Mouse (Mus musculus): ENCODE measurements around the gene St5. TPM values are rescaled to one million over a fixed set of nuclear protein-coding genes. Genes with fewer than 3 reads are reported as not detected.

Gene St5
- polyA plus RNA-seq, 1 experiment = 123 TPM

DNA sequence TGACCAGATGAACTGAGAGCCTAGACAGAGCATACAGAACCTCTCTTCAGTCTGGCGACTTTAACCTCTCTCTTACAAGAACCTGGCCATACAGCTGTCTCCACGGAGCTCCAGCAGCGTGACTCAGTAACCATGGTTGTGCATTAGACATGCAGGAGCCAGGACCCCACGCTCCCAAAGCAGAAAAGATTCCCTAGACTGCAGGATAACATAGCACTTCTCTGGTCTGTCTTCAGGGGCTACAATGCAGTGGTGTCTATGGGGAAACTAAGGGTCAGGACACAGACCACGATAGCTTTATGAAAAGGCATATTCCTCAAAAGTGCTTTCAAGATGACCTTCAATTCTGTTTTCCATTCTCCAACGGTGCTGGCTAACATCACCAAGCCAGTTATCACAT is 72.1 kb downstream of the St5 start:
- DNase-seq = no peak
- Histone ChIP-seq H3K4me1 (ENCODE audit: control insufficient read depth, insufficient read depth, low read length) (peaks cover 14% of the 10 kb centered on the region), H3K4me3 (replicated peaks; ENCODE audit: extremely low read depth, low read depth, low read length) (no peak overlapping the region)
- TF ChIP-seq CTCF (IDR thresholded peaks at IDR 0.05; ENCODE audit: insufficient read depth, low read length) = no peak
- no peak for TF ChIP-seq POLR2A (IDR thresholded peaks at IDR 0.05; ENCODE audit: borderline replicate concordance, extremely low read depth, low read depth, low read length)
- 74% methylated on average over 6 of the region's 6 CpGs for WGBS

DNA sequence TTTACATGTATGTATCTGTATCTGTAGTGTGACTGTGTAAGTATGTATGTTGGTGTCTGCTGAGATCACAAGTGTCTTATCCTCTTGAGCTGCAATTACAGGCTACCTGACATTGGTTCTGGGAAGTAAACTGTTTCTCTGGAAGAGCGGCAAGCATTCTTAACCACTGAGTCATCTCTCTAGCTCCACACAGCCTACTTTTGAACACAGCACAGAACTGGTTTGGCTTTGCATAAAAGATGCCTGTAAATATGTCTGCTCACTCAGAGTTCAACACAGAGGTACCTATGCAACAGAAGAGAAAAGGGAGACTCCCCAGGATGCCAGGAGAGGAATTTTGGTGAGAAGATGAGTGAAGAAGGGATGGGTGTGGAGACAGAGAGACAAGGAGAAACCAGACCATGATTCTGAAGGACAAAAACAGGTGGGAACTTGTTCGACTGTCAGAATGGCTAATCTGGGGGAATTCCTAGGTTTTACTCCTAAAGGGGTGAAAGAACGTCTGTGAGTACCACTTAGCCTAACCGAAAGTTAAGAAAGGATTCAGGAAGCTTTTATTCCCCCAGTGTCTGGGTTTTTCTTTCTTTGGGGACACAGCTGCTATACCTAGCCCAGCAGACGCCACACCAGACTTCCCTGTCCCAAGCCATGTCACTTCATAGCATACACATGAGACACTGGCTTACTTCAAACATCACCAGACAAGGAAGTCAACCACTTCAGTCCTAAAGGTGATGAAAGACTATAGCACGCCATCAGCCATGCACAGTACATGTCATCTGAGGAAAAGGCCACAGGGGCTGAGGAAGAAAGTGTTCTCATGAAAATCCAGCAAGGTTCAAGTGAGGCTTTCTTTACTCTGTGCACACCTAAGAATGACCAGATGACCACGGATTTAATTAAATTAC is 73.3 kb downstream of the St5 start:
- no peak for DNase-seq
- TF ChIP-seq CTCF (IDR thresholded peaks at IDR 0.05; ENCODE audit: insufficient read depth, low read length) (no peak), POLR2A (IDR thresholded peaks at IDR 0.05; ENCODE audit: borderline replicate concordance, extremely low read depth, low read depth, low read length) (no peak)
- peaks cover 11% of the 10 kb centered on the region for H3K4me1 ChIP-seq (ENCODE audit: control insufficient read depth, insufficient read depth, low read length)
- WGBS = 53% methylated on average over 7 of the region's 7 CpGs
- H3K4me3 ChIP-seq (replicated peaks; ENCODE audit: extremely low read depth, low read depth, low read length) = no peak overlapping the region

DNA sequence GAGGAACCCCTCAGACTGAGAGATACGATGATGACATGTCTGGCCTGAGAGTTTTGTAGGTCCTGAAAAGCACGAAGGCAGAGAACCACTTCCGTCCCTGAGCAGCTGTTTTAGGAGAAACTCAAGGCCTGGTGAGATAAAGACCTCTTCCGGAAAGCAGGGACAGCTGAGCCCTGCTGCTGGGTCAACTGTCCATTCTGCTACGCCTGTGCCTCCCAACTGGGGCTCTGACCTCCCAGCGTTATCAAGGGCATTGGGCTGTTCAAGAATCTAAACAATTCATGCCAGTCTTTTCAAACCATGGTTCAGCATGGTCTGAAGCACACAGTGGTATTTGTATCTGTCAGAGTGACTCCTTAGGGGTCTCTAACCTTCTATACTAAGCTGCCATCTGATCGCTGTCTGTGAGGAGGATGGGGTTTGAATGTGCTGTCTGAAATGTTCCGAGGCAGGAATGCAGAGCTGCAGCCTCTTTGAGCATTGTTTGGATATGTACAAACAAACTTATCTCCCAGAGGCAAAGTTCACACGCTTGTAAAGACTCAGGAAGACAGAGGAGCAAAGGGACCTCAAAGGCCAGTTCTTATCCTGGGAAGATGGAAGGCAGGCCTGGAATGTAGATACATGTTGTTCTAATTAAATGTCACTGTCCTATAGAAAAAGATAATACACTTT is 74.3 kb downstream of the St5 start:
- H3K4me3 ChIP-seq (replicated peaks; ENCODE audit: extremely low read depth, low read depth, low read length) = no peak overlapping the region
- WGBS = 34% methylated on average over 9 of the region's 9 CpGs
- no peak for DNase-seq
- TF ChIP-seq CTCF (IDR thresholded peaks at IDR 0.05; ENCODE audit: insufficient read depth, low read length) (no peak), POLR2A (IDR thresholded peaks at IDR 0.05; ENCODE audit: borderline replicate concordance, extremely low read depth, low read depth, low read length) (0 out of 2 replicates have a peak, but pooled peaks have one; percentile 11)
- peaks cover 11% of the 10 kb centered on the region for H3K4me1 ChIP-seq (ENCODE audit: control insufficient read depth, insufficient read depth, low read length)

GRCm38 (mm10) chr7:109627851-109628250 is 75.6 kb downstream of the St5 start:
- peaks cover 11% of the 10 kb centered on the region for H3K4me1 ChIP-seq (ENCODE audit: control insufficient read depth, insufficient read depth, low read length)
- WGBS = 75% methylated on average over 2 of the region's 2 CpGs

DNA sequence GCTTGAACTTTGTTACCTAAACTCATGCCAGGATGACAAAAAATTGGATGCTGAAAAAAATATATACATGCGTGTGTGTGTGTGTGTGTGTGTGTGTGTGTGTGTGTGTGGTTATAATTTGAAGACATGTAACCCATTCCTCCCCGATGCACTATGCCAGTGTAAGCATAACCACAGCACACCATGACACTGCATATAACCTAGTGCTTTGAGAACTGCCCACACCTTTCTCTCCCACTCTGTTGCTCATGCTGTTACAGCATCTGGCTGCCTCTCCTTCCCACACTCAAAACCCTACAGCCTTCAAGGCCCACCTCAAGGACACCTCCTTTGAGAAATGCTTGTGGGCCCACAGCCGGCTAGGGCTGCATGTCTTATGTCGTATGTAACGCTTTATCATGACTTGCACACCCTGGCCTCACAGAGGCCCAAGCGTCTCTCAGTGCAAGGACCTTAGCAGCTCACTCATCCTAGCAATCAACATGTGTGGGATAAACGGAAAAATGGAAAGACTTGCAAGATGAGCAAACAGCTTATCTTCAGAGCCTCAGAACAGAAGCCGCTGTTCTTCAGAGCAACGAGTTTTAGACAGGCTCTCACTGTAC is 81.1 kb downstream of the St5 start:
- Histone ChIP-seq H3K4me1 (ENCODE audit: control insufficient read depth, insufficient read depth, low read length) (peaks cover 13% of the 10 kb centered on the region), H3K4me3 (replicated peaks; ENCODE audit: extremely low read depth, low read depth, low read length) (no peak overlapping the region)
- TF ChIP-seq CTCF (IDR thresholded peaks at IDR 0.05; ENCODE audit: insufficient read depth, low read length) = no peak
- no peak for TF ChIP-seq POLR2A (IDR thresholded peaks at IDR 0.05; ENCODE audit: borderline replicate concordance, extremely low read depth, low read depth, low read length)
- 78% methylated on average over 9 of the region's 9 CpGs for WGBS
- no peak for DNase-seq

More at GRCm38 (mm10) chr7:109627851-109628250, 75.6 kb downstream of the St5 start:
- DNase-seq = no peak
- TF ChIP-seq POLR2A (IDR thresholded peaks at IDR 0.05; ENCODE audit: borderline replicate concordance, extremely low read depth, low read depth, low read length) = no peak
- no peak for TF ChIP-seq CTCF (IDR thresholded peaks at IDR 0.05; ENCODE audit: insufficient read depth, low read length)
- H3K4me3 ChIP-seq (replicated peaks; ENCODE audit: extremely low read depth, low read depth, low read length) = no peak overlapping the region

DNA sequence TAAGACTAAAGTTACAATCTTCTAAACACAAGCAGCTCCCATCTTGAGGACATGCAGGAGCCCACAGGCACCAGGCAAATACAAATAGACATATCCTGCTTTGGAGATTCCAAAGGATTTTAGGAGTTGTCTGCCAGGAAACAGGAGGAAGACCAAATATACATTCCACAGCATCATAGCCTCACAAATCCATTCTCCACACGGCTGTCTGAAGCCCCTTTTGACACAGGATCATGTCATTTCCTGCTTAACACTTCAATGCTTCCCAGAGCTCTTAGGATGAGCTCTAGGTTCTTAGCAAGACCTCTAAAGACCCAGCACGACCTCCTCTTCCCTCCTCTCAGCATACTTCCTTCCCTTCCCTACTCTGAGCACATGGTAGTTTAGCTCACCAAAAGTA is 82.4 kb downstream of the St5 start:
- TF ChIP-seq CTCF (IDR thresholded peaks at IDR 0.05; ENCODE audit: insufficient read depth, low read length) (no peak), POLR2A (IDR thresholded peaks at IDR 0.05; ENCODE audit: borderline replicate concordance, extremely low read depth, low read depth, low read length) (no peak)
- peaks cover 18% of the 10 kb centered on the region for H3K4me1 ChIP-seq (ENCODE audit: control insufficient read depth, insufficient read depth, low read length)
- no peak for DNase-seq
- 32% methylated on average over 2 of the region's 2 CpGs for WGBS
- no peak overlapping the region for H3K4me3 ChIP-seq (replicated peaks; ENCODE audit: extremely low read depth, low read depth, low read length)

DNA sequence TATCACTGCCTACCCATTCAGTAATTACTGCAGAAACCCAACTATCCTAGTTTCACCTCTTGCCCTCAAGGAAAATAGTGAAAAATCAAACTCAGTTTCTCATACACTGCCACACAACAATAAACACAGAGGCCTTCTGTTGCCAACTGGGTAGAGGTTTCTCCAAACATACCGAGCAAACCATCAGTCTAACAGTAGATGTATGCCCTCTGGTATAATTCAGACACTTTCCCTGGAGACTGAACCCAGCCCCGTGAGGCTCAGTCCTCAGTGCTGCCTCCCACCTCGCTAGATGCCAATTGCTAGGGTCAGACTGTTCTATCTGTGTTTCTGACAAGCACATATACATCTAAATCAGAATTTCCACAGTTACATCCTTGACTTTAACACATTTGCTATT is 83.1 kb downstream of the St5 start:
- H3K4me3 ChIP-seq (replicated peaks; ENCODE audit: extremely low read depth, low read depth, low read length) = no peak overlapping the region
- TF ChIP-seq CTCF (IDR thresholded peaks at IDR 0.05; ENCODE audit: insufficient read depth, low read length) = no peak
- TF ChIP-seq POLR2A (IDR thresholded peaks at IDR 0.05; ENCODE audit: borderline replicate concordance, extremely low read depth, low read depth, low read length) = no peak
- WGBS = 59% methylated on average over 3 of the region's 3 CpGs
- no peak for DNase-seq
- peaks cover 18% of the 10 kb centered on the region for H3K4me1 ChIP-seq (ENCODE audit: control insufficient read depth, insufficient read depth, low read length)

GRCm38 (mm10) chr7:109618721-109619120 is 84.7 kb downstream of the St5 start:
- peak; percentile 75 for DNase-seq
- TF ChIP-seq CTCF (IDR thresholded peaks at IDR 0.05; ENCODE audit: insufficient read depth, low read length) (peak; percentile 88), POLR2A (IDR thresholded peaks at IDR 0.05; ENCODE audit: borderline replicate concordance, extremely low read depth, low read depth, low read length) (no peak)
- no peak overlapping the region for H3K4me3 ChIP-seq (replicated peaks; ENCODE audit: extremely low read depth, low read depth, low read length)
- H3K4me1 ChIP-seq (ENCODE audit: control insufficient read depth, insufficient read depth, low read length) = peaks cover 18% of the 10 kb centered on the region
- 23% methylated on average over 6 of the region's 6 CpGs for WGBS

DNA sequence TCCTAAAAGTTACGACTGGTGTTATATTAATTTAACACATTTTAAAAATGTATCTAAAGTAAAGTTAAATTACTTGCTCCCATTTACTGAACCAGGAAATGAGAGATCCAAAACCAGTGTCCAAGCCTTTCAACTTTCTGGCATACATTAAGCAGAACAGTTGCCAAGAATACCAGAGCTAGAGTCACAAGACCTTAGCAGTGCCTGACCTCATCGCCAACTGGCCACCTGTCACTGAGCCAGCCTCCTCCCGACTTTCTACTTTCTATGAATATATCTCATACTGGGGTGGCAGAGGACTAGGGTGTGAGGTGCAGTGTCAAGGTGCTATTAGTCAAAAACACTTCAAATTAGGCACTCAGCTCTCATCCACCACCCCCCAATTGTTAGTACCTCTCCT is 85.6 kb downstream of the St5 start:
- H3K4me1 ChIP-seq (ENCODE audit: control insufficient read depth, insufficient read depth, low read length) = peaks cover 22% of the 10 kb centered on the region

More for the DNA sequence above, 85.6 kb downstream of the St5 start:
- DNase-seq = no peak
- TF ChIP-seq CTCF (IDR thresholded peaks at IDR 0.05; ENCODE audit: insufficient read depth, low read length) (no peak), POLR2A (IDR thresholded peaks at IDR 0.05; ENCODE audit: borderline replicate concordance, extremely low read depth, low read depth, low read length) (no peak)
- no peak overlapping the region for H3K4me3 ChIP-seq (replicated peaks; ENCODE audit: extremely low read depth, low read depth, low read length)
- 24% methylated on average over 3 of the region's 3 CpGs for WGBS
